Mouse (Mus musculus): Measurements from ENCODE around the gene Nxt2.
A peak's percentile ranks its signal among the peaks of the same experiment; 100 is the strongest.
"Not testable (repeated sequence)": the region's sequence is repeated elsewhere in the genome, so short reads cannot be mapped to it uniquely, and the experiment has no call there.

The Nxt2 gene

GRCm38 (mm10) chrX:142226542-142226941 is at the start of gene Nxt2:
Gene Nxt2 (plus strand): TSS chrX:142226770.
- DNase-seq, result no peak

GRCm38 (mm10) chrX:142176981-142177380 is 49.6 kb upstream of the Nxt2 start:
- DNase-seq, result no peak

GRCm38 (mm10) chrX:142182026-142182425 is 44.5 kb upstream of the Nxt2 start:
- no peak for DNase-seq

- peak; percentile 72 for DNase-seq
These were observed 37.4 kb upstream of the Nxt2 start for GRCm38 (mm10) chrX:142189023-142189703.

GRCm38 (mm10) chrX:142190355-142190754 is 36.2 kb upstream of the Nxt2 start:
- no peak for DNase-seq

- DNase-seq, result no peak
These were observed 32.1 kb upstream of the Nxt2 start for GRCm38 (mm10) chrX:142194420-142194819.

- DNase-seq, result no peak
These were observed 31.0 kb upstream of the Nxt2 start for GRCm38 (mm10) chrX:142195551-142195950.

- DNase-seq, result peak; percentile 28
These were observed 29.7 kb upstream of the Nxt2 start, which contains the start of gene Gucy2f for GRCm38 (mm10) chrX:142196831-142197230. Gene Gucy2f (minus strand): TSS chrX:142196931.

- peak; percentile 65 for DNase-seq
These were observed 26.3 kb upstream of the Nxt2 start for GRCm38 (mm10) chrX:142200295-142200694.

GRCm38 (mm10) chrX:142227398-142228054 is 956 bp downstream of the Nxt2 start:
- peak; percentile 77 for DNase-seq

- DNase-seq, result peak; percentile 90
These were observed 1.6 kb downstream of the Nxt2 start for GRCm38 (mm10) chrX:142228055-142228768.

GRCm38 (mm10) chrX:142228769-142229158 is 2.2 kb downstream of the Nxt2 start:
- DNase-seq, result no peak

GRCm38 (mm10) chrX:142236146-142236545 is 9.6 kb downstream of the Nxt2 start:
- DNase-seq, result not testable (repeated sequence)

- peak; percentile 17 for DNase-seq
These were observed 10.5 kb downstream of the Nxt2 start for GRCm38 (mm10) chrX:142237101-142237500.

- no peak for DNase-seq
These were observed 19.2 kb downstream of the Nxt2 start for GRCm38 (mm10) chrX:142245682-142246327.

GRCm38 (mm10) chrX:142250008-142250736 is 23.6 kb downstream of the Nxt2 start:
- DNase-seq, result no peak

- no peak for DNase-seq
These were observed 49.5 kb downstream of the Nxt2 start for GRCm38 (mm10) chrX:142276031-142276430.

GRCm38 (mm10) chrX:142276573-142276972 is 50.0 kb downstream of the Nxt2 start:
- DNase-seq, result no peak

- DNase-seq, result no peak
These were observed 59.3 kb downstream of the Nxt2 start for GRCm38 (mm10) chrX:142285905-142286304.
